Mouse (Mus musculus) NIH3T3 (cell line): Measurements from ENCODE around the gene Dnm2.

Experiments used
- DNase-seq: peaks from one replicate; pipeline ENCODE4 v3.0.0-alpha.2; 2012; ENCODE audit warnings: low read depth

The Dnm2 gene

DNA sequence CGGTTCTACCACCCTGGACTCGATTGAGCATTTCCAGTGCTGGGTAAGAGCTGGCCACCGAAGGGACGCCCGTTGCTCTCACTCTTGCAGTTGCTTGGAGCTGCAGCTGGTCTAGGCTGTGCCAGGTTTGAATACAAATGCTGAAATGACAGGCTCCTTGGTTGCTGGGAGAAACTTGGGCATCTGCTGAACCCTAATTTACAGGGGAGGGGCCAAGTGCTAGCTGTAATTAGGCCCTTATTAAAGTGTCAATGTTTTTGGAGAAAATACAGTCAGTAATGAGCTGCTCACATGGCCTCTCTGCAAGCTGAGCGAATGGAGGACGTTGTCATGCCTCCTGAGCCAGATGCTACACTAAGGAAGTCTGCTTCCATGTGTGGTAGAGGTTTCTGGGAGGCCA lies 6.0 kb downstream of the Dnm2 start:
- no peak for DNase-seq

DNA sequence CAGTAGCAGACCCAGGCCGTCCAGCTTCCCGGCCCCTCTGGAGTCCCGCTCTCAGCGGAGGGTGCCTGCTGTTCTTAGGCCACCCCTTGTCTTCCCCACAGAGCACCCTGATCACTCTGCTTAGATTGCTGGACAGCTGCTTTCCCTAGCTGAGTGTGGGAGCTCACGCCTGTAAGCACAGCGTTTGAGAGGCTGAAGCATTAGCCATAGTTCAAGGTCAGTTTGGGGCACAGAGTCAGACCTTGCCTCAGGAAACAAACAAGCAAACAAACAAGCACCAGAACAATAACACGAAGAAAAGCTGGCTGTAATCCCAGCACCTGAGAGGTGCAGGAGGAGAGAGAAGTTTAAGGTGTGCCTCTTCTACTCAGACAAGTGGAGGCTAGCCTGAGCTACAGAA lies 7.4 kb downstream of the Dnm2 start:
- no peak for DNase-seq

DNA sequence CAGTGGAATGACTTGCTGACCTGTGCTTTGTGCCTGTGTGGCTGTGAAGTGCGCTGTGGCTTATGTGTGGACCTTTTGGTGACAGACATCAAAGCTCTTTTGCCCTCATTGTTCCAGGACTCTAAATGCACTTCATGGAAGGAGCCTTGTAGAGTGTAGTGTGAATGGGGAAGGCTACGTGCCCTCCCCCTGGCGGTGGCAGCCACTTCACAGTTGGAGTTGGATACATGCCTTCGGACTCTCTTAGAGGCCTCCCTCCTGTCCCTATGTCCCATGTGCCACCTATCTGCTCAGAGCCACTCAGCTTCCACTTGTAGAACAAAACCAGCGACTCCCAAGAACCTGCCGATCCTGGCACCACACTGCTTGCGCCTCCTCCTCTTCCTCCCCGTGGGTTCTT lies 9.1 kb downstream of the Dnm2 start:
- no peak for DNase-seq

DNA sequence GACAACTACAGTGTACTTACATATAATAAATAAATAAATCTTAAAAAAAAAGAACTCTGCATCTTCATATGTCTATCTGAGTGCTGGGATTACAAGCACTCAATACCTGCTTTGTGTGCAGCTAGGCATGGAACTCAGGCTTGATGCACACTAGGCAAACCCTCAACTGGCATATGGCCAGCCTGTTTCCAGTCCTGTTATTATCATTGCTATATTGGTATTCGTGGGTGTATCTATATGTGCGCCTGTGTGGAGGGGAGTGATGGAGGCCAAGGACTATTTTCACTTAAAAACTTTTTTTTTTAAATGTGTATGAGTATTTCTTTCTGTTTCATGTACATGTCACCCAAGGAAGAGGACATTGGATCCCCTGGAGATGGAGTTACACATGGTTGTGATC lies 9.7 kb downstream of the Dnm2 start:
- DNase-seq = no peak

DNA sequence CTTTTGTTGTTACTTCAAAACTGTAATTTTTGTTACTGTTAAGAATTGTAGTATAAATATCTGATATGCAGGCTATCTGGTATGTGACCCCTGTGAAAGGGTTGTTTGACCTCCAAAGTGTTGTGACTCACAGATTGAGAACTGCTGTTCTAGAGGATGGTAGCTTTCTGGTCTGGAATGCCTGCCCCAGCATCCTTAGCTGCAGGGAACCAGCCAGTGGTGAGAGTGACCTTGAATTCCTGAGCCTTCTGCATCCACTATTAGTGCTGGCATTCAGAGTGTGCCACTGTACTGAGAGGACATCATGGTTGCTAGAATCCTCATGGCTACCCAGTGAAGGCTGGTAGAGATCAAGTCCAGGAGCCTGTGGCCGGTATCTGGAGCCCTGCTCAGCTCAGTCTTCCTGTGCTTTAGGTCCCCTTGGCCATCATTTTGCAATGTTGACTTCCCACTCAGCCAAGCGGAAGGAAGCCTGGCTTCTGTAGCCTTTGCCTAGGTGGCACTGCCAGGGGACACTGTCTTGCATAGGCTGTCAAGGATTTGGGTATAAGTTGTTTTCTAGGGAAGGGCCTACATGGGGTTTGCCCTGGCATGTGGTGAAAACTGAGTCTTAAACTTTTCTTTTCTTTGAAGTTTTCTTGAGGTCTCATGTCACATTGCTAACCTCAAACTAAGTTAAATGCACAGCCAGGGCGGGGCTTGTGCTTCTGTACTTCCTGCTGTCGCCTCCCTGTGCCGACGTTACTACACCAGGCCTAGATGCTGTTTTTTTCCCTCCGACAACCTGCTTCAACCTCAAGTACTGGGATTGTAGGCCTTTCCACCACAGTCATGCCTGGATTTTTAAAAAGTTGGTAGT lies 11.3 kb downstream of the Dnm2 start:
- no peak for DNase-seq

DNA sequence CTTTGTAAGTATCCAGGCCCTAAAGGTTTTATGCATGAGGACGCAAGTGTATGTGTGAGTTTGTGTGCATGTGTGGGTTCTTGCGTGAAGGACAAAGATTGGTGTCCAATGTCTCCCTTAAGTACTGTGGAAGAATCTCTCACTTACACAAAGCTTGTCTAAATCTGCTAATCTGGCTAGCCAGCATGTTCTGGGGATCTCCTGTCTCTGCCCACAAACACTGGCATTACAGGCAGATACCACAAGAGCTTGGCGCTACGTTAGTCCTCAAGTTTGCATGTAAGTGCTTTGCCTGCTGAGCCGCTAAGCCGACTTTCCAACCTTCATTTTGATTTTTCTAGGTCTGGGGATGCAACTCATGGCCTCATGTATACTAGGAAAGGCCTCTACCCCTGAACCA lies 12.9 kb downstream of the Dnm2 start:
- no peak for DNase-seq

DNA sequence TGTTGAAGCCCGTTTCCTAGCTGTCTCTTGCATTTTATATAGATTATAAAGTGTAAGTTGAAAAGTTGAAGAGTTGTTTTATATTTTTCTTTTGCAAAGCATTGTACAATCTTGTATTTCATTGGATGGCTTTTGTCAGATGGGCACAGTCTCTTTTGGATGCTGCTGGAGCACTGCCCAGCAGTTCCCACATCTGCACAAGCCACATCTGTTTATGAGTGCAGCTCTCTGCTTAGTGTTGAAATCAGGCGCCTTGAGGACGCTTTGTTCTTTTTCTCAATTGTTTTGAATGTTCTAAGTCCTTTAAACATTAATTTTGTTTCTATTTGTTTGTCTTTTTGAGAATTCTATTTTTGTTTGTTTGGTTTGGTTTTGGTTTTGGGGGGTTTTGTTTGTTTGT lies 13.5 kb downstream of the Dnm2 start:
- DNase-seq = peak; percentile 93

DNA sequence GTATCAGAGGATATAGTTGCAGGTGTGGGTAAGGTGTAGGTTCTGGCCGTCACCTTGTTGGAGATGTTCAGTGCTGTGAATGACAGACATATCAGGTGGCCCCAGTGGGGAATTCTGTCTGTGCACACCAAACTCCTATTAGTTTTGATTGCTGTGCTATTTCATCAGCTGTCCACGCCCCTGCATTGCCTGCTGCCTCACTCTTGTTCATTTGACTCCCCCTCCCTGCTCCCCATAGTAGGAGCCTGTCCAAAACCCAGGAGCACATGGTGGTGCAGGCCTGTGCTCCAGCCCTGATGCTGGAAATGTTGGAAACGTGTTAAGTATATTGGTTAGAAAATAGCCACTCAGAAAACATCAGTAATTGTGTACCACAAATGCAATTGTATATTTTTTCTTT lies 14.7 kb downstream of the Dnm2 start:
- DNase-seq = peak; percentile 80

DNA sequence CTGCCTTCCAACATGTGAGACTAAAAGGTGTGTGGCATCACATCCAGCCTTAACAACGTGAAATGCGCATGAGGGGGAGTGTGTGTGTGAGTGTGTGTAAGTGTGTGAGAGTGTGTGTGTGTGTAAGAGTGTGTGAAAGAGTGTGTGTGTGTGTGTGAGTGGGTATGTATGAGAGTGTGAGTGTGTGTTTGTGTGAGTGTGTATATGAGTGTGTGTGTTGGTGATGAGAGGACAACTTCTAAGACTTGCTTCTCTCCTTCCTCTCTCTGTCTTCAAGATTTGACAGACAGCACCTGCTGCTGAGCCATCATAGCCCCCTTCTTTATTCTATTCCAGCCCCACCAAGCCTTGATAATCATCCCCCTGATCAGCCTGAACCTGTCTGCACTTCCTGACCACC lies 15.2 kb downstream of the Dnm2 start:
- DNase-seq = no peak

DNA sequence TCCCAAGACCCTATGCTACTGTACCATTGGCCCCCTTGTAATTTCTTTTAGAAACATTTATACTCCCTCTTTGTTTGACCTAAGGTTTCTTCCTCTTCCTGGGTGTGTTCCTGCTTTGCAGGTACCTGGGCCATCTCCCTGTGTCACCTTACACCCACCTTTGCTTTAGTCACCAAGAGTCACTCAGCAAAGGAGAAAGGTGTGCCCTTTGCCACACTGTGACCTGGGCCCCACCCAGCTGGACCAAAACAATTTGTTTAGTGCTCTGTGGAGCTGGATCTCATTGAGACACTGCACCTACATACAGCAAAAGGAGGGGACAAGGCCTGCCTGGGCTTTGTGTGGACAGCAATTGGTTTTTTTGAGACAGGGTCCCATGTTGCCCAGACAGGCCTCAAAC lies 15.7 kb downstream of the Dnm2 start:
- no peak for DNase-seq

DNA sequence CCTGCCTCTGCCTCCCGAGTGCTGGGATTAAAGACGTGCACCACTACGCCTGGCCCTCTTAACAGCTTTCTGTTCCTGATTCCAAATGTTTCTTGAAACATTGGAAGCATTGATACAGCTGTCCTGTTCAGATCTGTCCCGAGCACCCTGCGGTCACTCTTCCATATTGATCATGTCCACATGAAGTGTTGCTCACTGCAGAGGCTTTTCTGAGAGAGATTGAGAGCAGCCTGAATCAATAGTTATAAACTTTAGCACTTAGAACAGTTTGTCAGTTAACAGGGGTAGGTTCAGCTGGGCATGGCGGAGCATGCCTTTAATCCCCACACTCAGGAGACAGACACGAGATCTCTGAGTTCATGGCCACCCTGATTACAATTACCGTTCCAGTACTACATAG lies 19.1 kb downstream of the Dnm2 start:
- DNase-seq = no peak

DNA sequence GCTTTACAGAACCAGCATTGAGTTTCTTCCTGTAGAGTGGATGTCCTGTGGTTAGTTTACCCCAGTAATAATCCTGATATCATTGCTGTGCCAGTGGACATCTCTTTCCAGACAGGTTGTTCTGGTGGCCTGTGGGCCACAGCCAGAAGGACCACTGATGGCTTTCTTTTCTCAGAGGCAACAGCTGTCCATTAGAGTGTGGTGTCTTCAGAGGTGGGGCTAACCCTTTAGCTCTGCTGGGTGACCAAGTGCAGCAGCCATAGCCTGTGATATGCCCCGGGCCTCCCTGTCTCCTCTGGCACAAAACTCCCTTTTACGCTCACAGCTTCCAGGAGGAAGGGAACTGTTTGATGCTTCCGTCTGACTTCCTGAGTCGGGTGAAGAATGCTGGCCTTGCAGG lies 19.9 kb downstream of the Dnm2 start:
- no peak for DNase-seq

DNA sequence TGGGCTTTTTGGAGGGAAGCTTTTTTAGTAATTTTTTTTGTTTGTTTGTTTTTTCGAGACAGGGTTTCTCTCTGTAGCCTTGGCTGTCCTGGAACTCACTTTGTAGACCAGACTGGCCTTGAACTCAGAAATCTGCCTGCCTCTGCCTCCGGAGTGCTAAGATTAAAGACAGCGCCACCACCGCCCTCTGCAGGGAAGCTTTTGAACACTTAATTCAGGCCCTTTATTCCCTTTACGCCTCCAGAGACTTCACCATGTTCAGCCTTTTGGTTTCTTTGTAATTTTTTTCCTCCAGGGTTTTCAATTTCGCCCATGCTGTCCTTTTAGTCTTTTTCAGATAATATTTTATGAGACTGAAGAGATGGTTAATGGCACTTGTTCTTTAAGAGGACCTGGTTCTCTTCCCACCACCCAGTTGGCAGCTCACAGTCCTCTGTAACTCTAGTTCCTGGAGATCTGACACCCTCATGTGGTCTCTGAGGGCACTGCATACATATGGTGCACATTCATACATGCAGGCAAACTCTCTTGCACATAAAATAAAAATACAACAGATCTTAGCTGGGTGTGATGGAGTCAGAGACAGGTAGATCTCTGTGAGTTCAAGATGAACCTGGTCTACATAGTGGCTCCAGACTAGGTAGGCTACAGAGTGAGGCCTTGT lies 20.5 kb downstream of the Dnm2 start:
- DNase-seq = no peak

DNA sequence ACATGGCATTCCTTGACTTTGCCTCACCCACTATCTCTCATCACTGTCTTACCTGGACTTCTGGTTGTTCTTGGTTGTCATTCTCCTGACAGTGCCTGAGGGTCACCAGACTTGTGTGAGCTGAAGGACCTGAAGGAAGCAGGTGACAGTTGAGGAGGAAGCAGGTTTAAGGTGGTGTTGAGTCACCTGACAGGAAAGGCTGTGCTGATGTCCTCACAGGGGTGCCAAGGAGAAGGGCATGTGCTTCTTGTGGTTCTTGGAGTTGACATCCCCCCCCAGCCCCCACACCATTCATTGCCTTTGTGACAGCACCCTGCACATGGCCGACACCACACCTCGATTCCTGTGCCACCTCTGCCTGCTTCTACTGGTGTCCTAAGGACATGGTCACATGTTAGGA lies 23.1 kb downstream of the Dnm2 start:
- DNase-seq = no peak

DNA sequence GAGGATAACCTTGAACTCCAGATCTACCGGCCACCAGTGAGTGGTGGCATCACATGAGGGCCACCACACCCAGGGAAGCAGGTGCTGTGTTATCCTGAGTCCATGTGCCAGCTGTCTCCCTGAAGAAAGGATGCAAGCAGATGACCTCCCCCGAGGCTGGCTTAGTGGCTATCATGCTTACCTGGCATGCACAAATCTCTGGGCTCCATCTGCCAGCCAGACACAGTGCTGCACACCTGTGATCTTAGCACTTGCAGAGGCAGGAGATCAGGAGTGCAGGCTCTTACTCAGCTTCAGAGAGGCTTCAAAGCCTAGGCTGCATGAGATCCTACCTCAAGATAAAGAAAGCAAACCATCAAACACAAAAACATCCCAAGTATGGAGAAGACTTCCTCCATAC lies 25.0 kb downstream of the Dnm2 start:
- DNase-seq = no peak

DNA sequence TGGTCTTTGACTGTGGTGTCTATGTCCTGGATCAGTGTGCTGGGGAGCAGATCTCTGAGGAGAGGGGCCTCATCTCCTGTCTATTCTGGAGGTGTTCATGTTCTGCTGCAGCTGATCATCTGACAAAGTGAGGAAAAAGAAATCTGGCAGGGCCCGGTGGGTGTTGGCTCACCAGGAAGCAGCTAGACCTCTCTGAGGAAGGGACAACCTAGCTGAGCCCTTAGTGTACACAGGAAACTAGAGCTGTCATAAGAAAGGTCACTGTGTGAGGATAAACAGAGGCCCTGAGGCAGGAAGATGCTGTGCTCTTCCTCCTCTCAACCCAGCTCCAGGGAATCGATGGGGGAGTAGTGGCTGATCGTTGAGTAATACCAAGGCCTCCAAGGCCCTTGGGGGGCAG lies 25.6 kb downstream of the Dnm2 start:
- no peak for DNase-seq

DNA sequence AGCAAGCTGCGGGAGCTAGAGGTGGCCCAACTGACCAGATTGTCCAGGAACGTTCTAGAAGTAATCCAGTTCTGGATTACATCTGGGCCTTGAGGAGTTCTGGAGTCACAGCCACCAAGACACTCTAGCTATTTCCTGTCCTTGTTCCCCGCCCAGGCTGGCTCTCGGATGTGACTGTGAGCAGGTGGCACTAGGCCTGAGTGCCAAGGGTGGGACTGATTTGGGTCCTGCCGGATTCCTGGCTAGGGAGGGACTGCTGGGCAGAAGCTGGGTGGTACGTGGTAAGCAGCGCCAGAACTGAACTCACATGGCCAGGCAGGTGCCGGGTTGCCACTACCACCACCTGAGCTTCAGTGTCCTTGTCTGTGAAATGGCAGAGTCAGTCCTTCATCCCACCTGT lies 26.7 kb downstream of the Dnm2 start:
- no peak for DNase-seq

DNA sequence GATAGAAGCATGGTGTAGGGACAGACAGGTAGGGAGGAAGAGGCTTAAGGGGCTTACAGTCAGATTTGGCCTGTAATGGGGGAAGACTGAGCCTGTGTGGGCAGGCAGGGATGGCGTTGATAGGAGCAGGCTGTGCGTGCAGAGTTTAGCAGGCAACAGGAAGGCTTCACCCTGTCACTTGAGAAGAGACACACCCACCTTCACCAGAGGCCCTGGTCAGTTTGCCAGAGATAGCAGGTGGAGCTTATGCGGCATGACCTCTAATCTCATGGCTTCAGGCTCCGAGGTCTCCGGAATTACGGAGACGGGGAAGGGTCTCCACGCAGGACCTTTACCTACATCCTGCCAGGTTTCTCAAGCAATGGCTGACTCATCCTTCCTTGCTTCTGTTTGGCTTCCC lies 27.2 kb downstream of the Dnm2 start:
- DNase-seq = no peak

DNA sequence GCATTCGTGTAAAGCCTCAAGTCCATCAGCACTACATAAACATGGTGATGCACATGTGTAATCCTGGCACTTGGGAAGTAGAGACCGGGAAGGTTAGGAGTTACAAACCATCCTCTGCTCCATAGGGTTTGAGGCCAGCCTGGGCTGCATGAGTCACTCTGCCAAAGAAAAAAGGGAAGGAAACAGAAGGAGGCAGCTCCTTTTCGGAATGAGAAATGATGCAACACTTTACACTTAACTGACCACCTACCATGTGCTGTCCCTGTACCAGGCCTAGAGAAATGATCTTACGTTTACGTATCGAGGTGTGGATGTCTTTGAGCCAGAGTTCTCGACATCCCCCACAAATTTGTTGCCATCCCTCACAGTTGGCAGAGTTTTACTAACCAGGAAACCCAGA lies 28.3 kb downstream of the Dnm2 start:
- peak; percentile 36 for DNase-seq

DNA sequence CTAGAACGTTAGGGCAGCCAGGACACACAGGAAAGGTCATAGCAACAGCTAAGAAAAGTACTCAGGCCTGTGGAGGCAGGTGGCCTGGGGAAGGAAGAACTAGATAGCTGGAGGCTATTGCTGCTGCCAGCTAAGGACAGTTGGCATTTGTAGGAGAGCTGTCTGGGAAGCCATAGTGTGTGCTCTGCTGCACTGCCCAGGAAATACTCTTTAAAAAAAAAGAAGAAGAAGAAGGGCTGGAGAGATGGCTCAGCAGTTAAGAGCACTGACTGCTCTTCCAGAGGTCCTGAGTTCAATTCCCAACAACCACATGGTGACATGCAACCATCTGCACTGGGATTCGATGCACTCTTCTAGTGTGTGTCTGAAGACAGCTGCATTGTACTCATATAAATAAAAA lies 28.8 kb downstream of the Dnm2 start:
- DNase-seq = no peak

DNA sequence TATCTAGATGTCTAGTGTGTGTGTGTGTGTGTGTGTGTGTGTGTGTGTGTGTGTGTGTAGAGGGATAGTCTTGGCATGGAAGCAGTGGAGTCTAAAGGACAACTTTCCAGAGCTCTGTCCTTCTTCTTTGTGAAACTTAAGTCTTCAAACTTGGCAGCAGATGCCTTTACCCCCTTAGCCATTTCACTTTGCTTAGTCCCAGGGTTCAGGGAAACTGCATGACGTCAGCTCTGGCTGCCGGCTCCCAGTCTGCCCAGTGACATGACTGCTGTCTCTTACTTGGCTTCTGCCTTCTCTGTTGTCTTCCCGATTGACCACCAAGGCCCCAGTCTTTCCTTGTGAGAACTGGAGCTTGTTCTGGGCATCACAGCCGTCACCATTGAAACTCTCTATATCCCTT lies 29.8 kb downstream of the Dnm2 start:
- no peak for DNase-seq

DNA sequence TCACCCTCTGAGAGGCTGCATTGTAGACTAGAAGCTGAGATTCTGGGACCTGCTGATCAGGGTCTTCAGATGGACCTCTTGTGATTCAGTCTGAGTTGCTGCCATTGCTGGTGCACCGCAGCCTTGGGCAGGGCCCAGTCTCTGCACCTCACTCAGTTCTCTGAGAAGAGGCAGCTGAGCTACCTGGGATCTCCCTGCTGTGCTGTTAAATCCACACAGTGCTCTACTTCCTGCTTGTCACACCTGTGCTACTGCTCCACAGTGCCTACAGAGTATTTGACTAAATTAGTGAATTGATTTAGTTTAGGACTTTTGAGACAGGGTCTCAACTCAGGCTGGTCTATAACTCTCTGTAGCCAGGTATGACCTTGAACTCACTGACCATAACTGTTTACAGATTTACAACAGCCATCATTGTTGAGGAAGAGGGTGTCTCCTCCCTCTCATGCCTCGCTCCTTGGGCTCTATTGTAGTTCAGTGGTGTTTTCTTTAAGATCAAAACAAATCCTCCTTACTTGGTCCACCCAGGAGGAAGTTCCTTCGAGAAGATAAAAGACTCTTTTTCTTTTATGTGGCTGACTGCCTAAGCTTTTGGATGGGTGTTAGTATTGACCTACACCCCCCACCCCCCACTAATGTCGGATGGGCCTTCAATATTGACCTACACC lies 30.5 kb downstream of the Dnm2 start:
- DNase-seq = no peak

DNA sequence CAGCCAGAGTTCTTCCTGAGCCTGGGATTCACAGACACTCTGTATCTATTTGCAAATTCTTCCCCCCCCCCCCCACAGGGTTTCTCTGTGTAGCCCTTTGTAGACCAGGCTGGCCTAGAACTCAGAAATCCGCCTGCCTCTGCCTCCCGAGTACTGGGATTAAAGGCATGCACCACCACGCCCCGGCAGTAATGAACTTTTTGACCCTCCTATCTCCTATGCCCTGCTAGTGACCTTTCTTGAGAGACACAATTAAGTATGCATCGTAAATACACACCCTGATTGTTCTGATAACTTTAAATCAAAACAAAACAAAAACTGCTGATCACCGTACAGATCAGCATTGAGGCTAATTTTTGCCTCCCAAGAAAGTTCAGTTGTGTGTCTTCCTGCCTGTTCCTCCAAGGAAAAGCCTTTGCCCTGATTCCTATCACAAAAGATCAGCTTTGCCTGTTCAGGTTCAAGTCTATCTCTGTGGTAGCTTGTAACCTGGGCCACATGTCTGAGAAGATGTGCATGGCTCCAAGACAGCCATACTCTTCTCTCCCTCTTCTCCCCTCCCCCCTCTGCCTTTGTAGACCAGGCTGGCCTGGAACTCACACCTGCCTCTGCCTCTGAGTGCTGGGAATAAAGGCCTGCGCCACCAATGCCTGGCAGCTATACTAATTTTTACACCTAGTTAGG lies 31.7 kb downstream of the Dnm2 start:
- DNase-seq = no peak
